Comparison of ENCODE assay signal across 9 mouse cellular contexts in the genomic region with DNA sequence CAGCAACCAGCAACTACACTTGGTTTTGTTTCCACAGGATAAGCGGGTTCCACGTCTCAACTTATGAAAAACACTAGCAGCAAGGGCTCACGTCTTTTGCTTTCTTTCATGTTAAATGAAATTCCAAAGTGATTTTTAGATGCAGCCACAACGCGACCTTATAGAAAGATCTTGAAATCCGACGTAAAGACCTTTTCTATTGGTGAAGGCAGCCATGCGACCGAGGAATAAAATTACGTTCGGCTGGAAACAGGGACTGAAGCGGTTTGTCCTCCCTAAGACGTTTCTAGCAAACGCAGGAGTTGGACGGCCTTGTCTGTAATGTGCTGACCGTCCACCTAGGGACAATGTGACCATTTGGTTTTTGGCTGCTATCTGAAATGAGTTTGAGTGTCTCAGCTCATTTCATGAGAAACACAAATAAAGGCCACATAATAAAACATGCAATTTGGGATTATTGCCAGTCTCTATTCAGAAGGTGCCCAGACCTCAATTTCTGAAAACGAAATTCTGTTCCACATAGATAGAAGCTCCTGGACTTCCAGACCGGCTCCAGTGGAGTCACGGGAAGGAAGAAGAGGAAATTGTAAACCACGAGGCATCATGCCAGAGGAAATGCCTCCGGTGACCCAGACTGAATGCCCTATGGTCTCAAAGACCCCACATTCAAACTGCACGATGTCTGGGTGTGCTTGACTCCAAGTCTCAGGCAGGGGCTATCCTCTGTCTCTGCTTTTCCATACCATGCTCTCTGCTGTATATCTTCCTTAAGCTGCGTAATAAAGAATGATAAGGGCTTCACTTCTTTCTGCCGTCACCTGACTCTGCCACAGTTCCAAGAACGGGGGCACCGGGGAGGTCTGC. TPM values are rescaled to one million over a fixed set of nuclear protein-coding genes. Genes with fewer than 3 reads are reported as not detected.
DNase-seq lines count a peak whose midpoint lies in the region; ATAC-seq and TF ChIP-seq lines count a peak whose summit lies in the region.
"Had no signal": no experiment of that assay in that cellular context is flagged by ENCODE, and none has a peak within 500 bp of the region (broad histone marks: within the 10 kb centered on the region; RNA-seq: fewer than 3 reads in every experiment).

No protein-coding gene starts in this region.

- H3K36me3 ChIP-seq in hindbrain, embryonic 15.5 days, result no peaks in the 10 kb centered on the region
- no peaks in the 10 kb centered on the region for H3K36me3 ChIP-seq in liver, postnatal 0 days (replicated peaks; ENCODE audit: insufficient read depth, low read length)

- peaks cover 16% of the 10 kb centered on the region for H3K4me1 ChIP-seq in hindbrain, embryonic 15.5 days (replicated peaks)
- H3K4me1 ChIP-seq in liver, postnatal 0 days (ENCODE audit: insufficient read depth), result no peaks in the 10 kb centered on the region

- no peak overlapping the region for H3K4me3 ChIP-seq in hindbrain, embryonic 15.5 days
- H3K4me3 ChIP-seq in liver, postnatal 0 days (ENCODE audit: low read depth, low read length), result no peak overlapping the region
- H3K4me3 ChIP-seq: erythroblast, embryonic 14.5 days had no signal

- no peaks in the 10 kb centered on the region for H3K27me3 ChIP-seq in hindbrain, embryonic 15.5 days
- no peaks in the 10 kb centered on the region for H3K27me3 ChIP-seq in liver, postnatal 0 days (ENCODE audit: insufficient read depth, low read length)

- H3K9me3 ChIP-seq in hindbrain, embryonic 15.5 days, result no peaks in the 10 kb centered on the region
- no peaks in the 10 kb centered on the region for H3K9me3 ChIP-seq in liver, postnatal 0 days (ENCODE audit: low read length)

- TF ChIP-seq EP300 in liver, postnatal 0 days (IDR thresholded peaks at IDR 0.05; ENCODE audit: low read depth), result no peak

- peak; percentile 10; the same call in 1 of the 2 replicates for ATAC-seq in hindbrain, embryonic 15.5 days (ENCODE audit: low FRiP score, low read depth)
- ATAC-seq in liver, postnatal 0 days, result no peak

- TF ChIP-seq CTCF in liver, postnatal 0 days (IDR thresholded peaks at IDR 0.05; ENCODE audit: low read depth), result peak; percentile 4; the same call in 1 of the 2 replicates

- H3K27ac ChIP-seq in hindbrain, embryonic 15.5 days (replicated peaks), result peak overlapping the region; percentile 16
- no peak overlapping the region; the same call in 1 of the 2 replicates for H3K27ac ChIP-seq in liver, postnatal 0 days (ENCODE audit: low read depth)

- H3K4me2 ChIP-seq in hindbrain, embryonic 15.5 days, result peak overlapping the region; percentile 30
- H3K4me2 ChIP-seq in liver, postnatal 0 days (ENCODE audit: low read depth, low read length), result peak overlapping the region; percentile 34

- DNase-seq in layer of hippocampus, adult 11-12 months (ENCODE audit: low spot score), result peak; percentile 19
- no peak for DNase-seq in layer of hippocampus, adult 9-11 months
- DNase-seq in embryo, embryonic 9.5 days (ENCODE audit: extremely low spot score), result peak; percentile 17
- DNase-seq in liver, postnatal 0 days, result no peak
- no peak for DNase-seq in urinary bladder, postnatal 14 days (ENCODE audit: low spot score)
- DNase-seq in urinary bladder, postnatal 4 days (ENCODE audit: low spot score in 2 of 2), result no peak
- DNase-seq in spleen, adult 12 weeks (ENCODE audit: low spot score), result no peak

- no peak overlapping the region for H3K9ac ChIP-seq in hindbrain, embryonic 15.5 days
- H3K9ac ChIP-seq in liver, postnatal 0 days (replicated peaks), result no peak overlapping the region

- WGBS in hindbrain, embryonic 15.5 days, result 54% methylated on average over 26 of the region's 26 CpGs
- WGBS in liver, postnatal 0 days (ENCODE audit: insufficient replicate concordance), result 55% methylated on average over 26 of the region's 26 CpGs

RNA-seq across cellular contexts. Expression of a gene that starts 33.3 kb away (rescaled TPM):
- polyA plus RNA-seq in hindbrain, embryonic 15.5 days (2015; fragmentation: Nextera tagmentation; extraction: Ambion mirVana), result not detected in 2 replicates
- not detected in 2 replicates for polyA plus RNA-seq in liver, postnatal 0 days (2015; fragmentation: Nextera tagmentation; extraction: Ambion mirVana)
- polyA plus RNA-seq: erythroblast, embryonic 14.5 days had no signal

Comparison
In these comparisons a context has a peak if more than half of its experiments do, and no peak if none do; other contexts are left out.
1. DNase-seq: peak in layer of hippocampus, adult 11-12 months (single experiment) and embryo, embryonic 9.5 days (single experiment); none in layer of hippocampus, adult 9-11 months (single experiment), liver, postnatal 0 days (single experiment), urinary bladder, postnatal 14 days (single experiment), urinary bladder, postnatal 4 days (0 of 2) and spleen, adult 12 weeks (single experiment).